Mouse (Mus musculus): ENCODE measurements around the gene Zfhx3. TPM values are rescaled to one million over a fixed set of nuclear protein-coding genes. Genes with fewer than 3 reads are reported as not detected.

Zfhx3 gene
- polyA plus RNA-seq, 1 experiment from 2014 or later = 27.5 TPM

DNA sequence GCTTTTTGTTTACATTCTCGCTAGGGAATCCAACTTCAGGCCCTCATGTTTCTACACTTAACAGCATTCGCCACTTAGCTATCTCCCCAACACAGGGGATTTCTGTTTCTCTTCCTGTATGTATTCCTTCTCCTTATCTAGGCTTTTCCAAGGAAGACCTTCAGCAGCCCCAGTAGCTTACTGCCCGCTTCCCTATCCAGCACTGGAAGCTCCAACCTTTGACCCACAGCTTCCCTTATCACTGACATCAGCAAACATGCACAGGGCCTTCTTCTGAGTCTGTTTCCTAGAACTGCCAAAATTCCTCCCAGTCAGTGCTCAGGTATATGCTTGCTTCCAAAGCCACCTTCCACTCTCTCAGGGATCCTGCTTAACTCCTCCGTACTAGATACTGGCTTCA lies 29.8 kb downstream of the Zfhx3 start:
- WGBS = 78% methylated on average over 4 of the region's 4 CpGs
- Histone ChIP-seq H3K27ac (replicated peaks; ENCODE audit: low read depth, low read length) (no peak overlapping the region), H3K9me3 (replicated peaks; ENCODE audit: control insufficient read depth, low read length) (no peaks in the 10 kb centered on the region), H3K4me1 (ENCODE audit: control insufficient read depth, insufficient read depth, low read length) (no peaks in the 10 kb centered on the region), H3K27me3 (ENCODE audit: control insufficient read depth, insufficient read depth, low read length) (no peaks in the 10 kb centered on the region), H3K4me2 (ENCODE audit: low read depth, low read length) (no peak overlapping the region), H3K4me3 (ENCODE audit: low read depth, low read length) (no peak overlapping the region), H3K9ac (replicated peaks; ENCODE audit: low read length) (no peak overlapping the region), H3K36me3 (replicated peaks; ENCODE audit: control insufficient read depth, insufficient read depth, low read depth, low read length) (no peaks in the 10 kb centered on the region)
- ATAC-seq (replicated peaks; ENCODE audit: insufficient number of reproducible peaks, low FRiP score, low TSS enrichment, low read depth) = no peak
- no peak for DNase-seq (ENCODE audit: low spot score)

DNA sequence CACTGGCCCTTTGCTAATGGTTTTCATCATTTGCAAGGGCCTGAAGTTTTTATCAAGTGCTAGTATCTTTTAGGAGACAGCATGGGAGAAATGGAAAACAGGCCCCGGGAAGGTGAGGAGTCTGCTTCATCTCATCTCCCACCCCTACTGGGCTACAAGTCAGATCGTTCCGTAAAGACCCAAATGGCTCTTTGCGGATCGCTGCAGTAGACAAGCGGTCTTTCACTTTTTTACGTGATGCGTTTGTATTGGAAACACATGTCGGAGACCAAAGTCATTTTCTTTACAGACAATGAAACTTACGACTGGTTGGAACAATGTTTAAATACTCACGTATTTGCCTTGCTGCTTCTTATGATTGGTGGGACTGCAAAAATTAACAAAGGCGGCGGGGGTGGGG lies 32.0 kb downstream of the Zfhx3 start:
- Histone ChIP-seq H3K9me3 (replicated peaks; ENCODE audit: control insufficient read depth, low read length) (no peaks in the 10 kb centered on the region), H3K4me2 (ENCODE audit: low read depth, low read length) (no peak overlapping the region), H3K4me1 (ENCODE audit: control insufficient read depth, insufficient read depth, low read length) (no peaks in the 10 kb centered on the region), H3K27me3 (ENCODE audit: control insufficient read depth, insufficient read depth, low read length) (no peaks in the 10 kb centered on the region), H3K9ac (replicated peaks; ENCODE audit: low read length) (no peak overlapping the region), H3K4me3 (ENCODE audit: low read depth, low read length) (no peak overlapping the region), H3K36me3 (replicated peaks; ENCODE audit: control insufficient read depth, insufficient read depth, low read depth, low read length) (no peaks in the 10 kb centered on the region), H3K27ac (replicated peaks; ENCODE audit: low read depth, low read length) (no peak overlapping the region)
- DNase-seq (ENCODE audit: low spot score) (peak; percentile 65), ATAC-seq (replicated peaks; ENCODE audit: insufficient number of reproducible peaks, low FRiP score, low TSS enrichment, low read depth) (no peak)
- 46% methylated on average over 13 of the region's 13 CpGs for WGBS

- H3K27ac ChIP-seq (replicated peaks; ENCODE audit: low read depth, low read length) = no peak overlapping the region
- peak; percentile 35 for DNase-seq (ENCODE audit: low spot score)
- H3K4me2 ChIP-seq (ENCODE audit: low read depth, low read length) = no peak overlapping the region
- no peaks in the 10 kb centered on the region for H3K36me3 ChIP-seq (replicated peaks; ENCODE audit: control insufficient read depth, insufficient read depth, low read depth, low read length)
- no peak for ATAC-seq (replicated peaks; ENCODE audit: insufficient number of reproducible peaks, low FRiP score, low TSS enrichment, low read depth)
- H3K9ac ChIP-seq (replicated peaks; ENCODE audit: low read length) = no peak overlapping the region
- H3K9me3 ChIP-seq (replicated peaks; ENCODE audit: control insufficient read depth, low read length) = no peaks in the 10 kb centered on the region
- 66% methylated on average over 1 of the region's 1 CpGs for WGBS
- H3K4me3 ChIP-seq (ENCODE audit: low read depth, low read length) = no peak overlapping the region
- no peaks in the 10 kb centered on the region for H3K27me3 ChIP-seq (ENCODE audit: control insufficient read depth, insufficient read depth, low read length)
- H3K4me1 ChIP-seq (ENCODE audit: control insufficient read depth, insufficient read depth, low read length) = no peaks in the 10 kb centered on the region
These were observed 35.8 kb downstream of the Zfhx3 start for GRCm38 (mm10) chr8:107978247-107978646.

GRCm38 (mm10) chr8:107980618-107981017 lies 38.2 kb downstream of the Zfhx3 start:
- H3K4me3 ChIP-seq (ENCODE audit: low read depth, low read length) = no peak overlapping the region
- ATAC-seq (replicated peaks; ENCODE audit: insufficient number of reproducible peaks, low FRiP score, low TSS enrichment, low read depth) = no peak
- no peaks in the 10 kb centered on the region for H3K36me3 ChIP-seq (replicated peaks; ENCODE audit: control insufficient read depth, insufficient read depth, low read depth, low read length)
- 52% methylated on average over 10 of the region's 10 CpGs for WGBS
- no peaks in the 10 kb centered on the region for H3K27me3 ChIP-seq (ENCODE audit: control insufficient read depth, insufficient read depth, low read length)
- H3K4me1 ChIP-seq (ENCODE audit: control insufficient read depth, insufficient read depth, low read length) = no peaks in the 10 kb centered on the region
- peak; percentile 23 for DNase-seq (ENCODE audit: low spot score)
- H3K27ac ChIP-seq (replicated peaks; ENCODE audit: low read depth, low read length) = no peak overlapping the region
- no peaks in the 10 kb centered on the region for H3K9me3 ChIP-seq (replicated peaks; ENCODE audit: control insufficient read depth, low read length)
- no peak overlapping the region for H3K9ac ChIP-seq (replicated peaks; ENCODE audit: low read length)
- H3K4me2 ChIP-seq (ENCODE audit: low read depth, low read length) = no peak overlapping the region

DNA sequence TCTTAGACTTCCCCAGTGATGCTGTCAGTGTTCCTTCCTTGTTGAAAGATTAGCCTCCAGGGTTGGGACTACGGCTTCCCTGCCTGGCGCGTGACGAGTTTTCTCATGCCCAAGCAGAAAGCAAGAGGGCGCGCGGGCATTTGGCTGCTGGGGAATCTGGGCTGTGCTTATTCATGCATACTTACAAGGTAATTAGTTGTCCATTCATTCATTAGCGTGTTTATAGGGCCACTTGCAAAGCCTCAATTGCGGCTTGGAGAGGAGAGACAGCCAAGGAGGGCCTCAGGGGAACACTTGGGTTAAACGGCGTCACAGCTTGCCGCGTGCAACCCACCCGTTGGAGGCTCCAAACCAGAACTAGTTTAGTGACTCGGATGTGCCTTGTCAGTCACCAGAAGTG lies 44.2 kb downstream of the Zfhx3 start:
- no peak for DNase-seq (ENCODE audit: low spot score)

GRCm38 (mm10) chr8:107998874-107999273 lies 56.4 kb downstream of the Zfhx3 start:
- H3K27me3 ChIP-seq (ENCODE audit: control insufficient read depth, insufficient read depth, low read length) = no peaks in the 10 kb centered on the region
- H3K27ac ChIP-seq (replicated peaks; ENCODE audit: low read depth, low read length) = no peak overlapping the region
- H3K36me3 ChIP-seq (replicated peaks; ENCODE audit: control insufficient read depth, insufficient read depth, low read depth, low read length) = no peaks in the 10 kb centered on the region
- no peak overlapping the region for H3K9ac ChIP-seq (replicated peaks; ENCODE audit: low read length)
- DNase-seq (ENCODE audit: low spot score) = no peak
- H3K4me1 ChIP-seq (ENCODE audit: control insufficient read depth, insufficient read depth, low read length) = no peaks in the 10 kb centered on the region
- 96% methylated on average over 10 of the region's 10 CpGs for WGBS
- H3K4me3 ChIP-seq (ENCODE audit: low read depth, low read length) = no peak overlapping the region
- H3K4me2 ChIP-seq (ENCODE audit: low read depth, low read length) = no peak overlapping the region
- ATAC-seq (replicated peaks; ENCODE audit: insufficient number of reproducible peaks, low FRiP score, low TSS enrichment, low read depth) = no peak
- no peaks in the 10 kb centered on the region for H3K9me3 ChIP-seq (replicated peaks; ENCODE audit: control insufficient read depth, low read length)

More for the DNA sequence above, 44.2 kb downstream of the Zfhx3 start:
- ATAC-seq (replicated peaks; ENCODE audit: insufficient number of reproducible peaks, low FRiP score, low TSS enrichment, low read depth) = no peak
- 61% methylated on average over 15 of the region's 15 CpGs for WGBS
- H3K4me3 ChIP-seq (ENCODE audit: low read depth, low read length) = no peak overlapping the region
- H3K36me3 ChIP-seq (replicated peaks; ENCODE audit: control insufficient read depth, insufficient read depth, low read depth, low read length) = no peaks in the 10 kb centered on the region
- no peaks in the 10 kb centered on the region for H3K4me1 ChIP-seq (ENCODE audit: control insufficient read depth, insufficient read depth, low read length)
- no peak overlapping the region for H3K4me2 ChIP-seq (ENCODE audit: low read depth, low read length)
- no peak overlapping the region for H3K27ac ChIP-seq (replicated peaks; ENCODE audit: low read depth, low read length)
- H3K27me3 ChIP-seq (ENCODE audit: control insufficient read depth, insufficient read depth, low read length) = no peaks in the 10 kb centered on the region
- H3K9ac ChIP-seq (replicated peaks; ENCODE audit: low read length) = no peak overlapping the region
- no peaks in the 10 kb centered on the region for H3K9me3 ChIP-seq (replicated peaks; ENCODE audit: control insufficient read depth, low read length)

GRCm38 (mm10) chr8:108011516-108011915 lies 69.1 kb downstream of the Zfhx3 start:
- H3K4me2 ChIP-seq (ENCODE audit: low read depth, low read length) = no peak overlapping the region
- H3K27me3 ChIP-seq (ENCODE audit: control insufficient read depth, insufficient read depth, low read length) = no peaks in the 10 kb centered on the region
- H3K9me3 ChIP-seq (replicated peaks; ENCODE audit: control insufficient read depth, low read length) = no peaks in the 10 kb centered on the region
- H3K4me3 ChIP-seq (ENCODE audit: low read depth, low read length) = no peak overlapping the region
- 65% methylated on average over 11 of the region's 11 CpGs for WGBS
- no peaks in the 10 kb centered on the region for H3K36me3 ChIP-seq (replicated peaks; ENCODE audit: control insufficient read depth, insufficient read depth, low read depth, low read length)
- ATAC-seq (replicated peaks; ENCODE audit: insufficient number of reproducible peaks, low FRiP score, low TSS enrichment, low read depth) = no peak
- no peak overlapping the region for H3K27ac ChIP-seq (replicated peaks; ENCODE audit: low read depth, low read length)
- H3K4me1 ChIP-seq (ENCODE audit: control insufficient read depth, insufficient read depth, low read length) = no peaks in the 10 kb centered on the region
- no peak for DNase-seq (ENCODE audit: low spot score)
- H3K9ac ChIP-seq (replicated peaks; ENCODE audit: low read length) = no peak overlapping the region

DNA sequence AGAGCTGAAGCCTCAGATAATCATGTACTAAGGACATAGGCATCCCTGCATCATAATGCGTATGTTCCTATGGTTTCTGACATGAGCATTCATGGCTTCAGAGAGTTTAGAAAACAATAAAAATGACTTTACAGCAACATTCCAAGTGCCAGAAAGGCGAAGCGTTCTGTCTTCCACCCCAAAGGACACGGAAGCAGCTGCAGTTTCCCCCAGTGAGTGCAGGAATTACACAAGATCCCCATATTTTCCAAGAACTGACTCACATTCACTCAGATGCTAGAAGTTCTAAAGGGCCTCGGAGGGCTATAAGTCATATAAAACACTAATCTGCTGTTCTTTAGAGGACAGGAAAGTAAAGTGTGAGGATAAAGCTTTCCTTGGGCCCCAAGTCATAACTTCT lies 75.3 kb downstream of the Zfhx3 start:
- ATAC-seq (replicated peaks; ENCODE audit: insufficient number of reproducible peaks, low FRiP score, low TSS enrichment, low read depth) (no peak), DNase-seq (ENCODE audit: low spot score) (no peak)
- Histone ChIP-seq H3K27ac (replicated peaks; ENCODE audit: low read depth, low read length) (no peak overlapping the region), H3K27me3 (ENCODE audit: control insufficient read depth, insufficient read depth, low read length) (no peaks in the 10 kb centered on the region), H3K9me3 (replicated peaks; ENCODE audit: control insufficient read depth, low read length) (no peaks in the 10 kb centered on the region), H3K36me3 (replicated peaks; ENCODE audit: control insufficient read depth, insufficient read depth, low read depth, low read length) (no peaks in the 10 kb centered on the region), H3K4me2 (ENCODE audit: low read depth, low read length) (no peak overlapping the region), H3K9ac (replicated peaks; ENCODE audit: low read length) (no peak overlapping the region), H3K4me1 (ENCODE audit: control insufficient read depth, insufficient read depth, low read length) (no peaks in the 10 kb centered on the region; the same call in 1 of the 2 replicates), H3K4me3 (ENCODE audit: low read depth, low read length) (no peak overlapping the region)
- 92% methylated on average over 5 of the region's 5 CpGs for WGBS

All from embryonic facial prominence, embryonic 11.5 days (tissue).